Mouse (Mus musculus): Measurements from ENCODE around the gene Col26a1.

DNA sequence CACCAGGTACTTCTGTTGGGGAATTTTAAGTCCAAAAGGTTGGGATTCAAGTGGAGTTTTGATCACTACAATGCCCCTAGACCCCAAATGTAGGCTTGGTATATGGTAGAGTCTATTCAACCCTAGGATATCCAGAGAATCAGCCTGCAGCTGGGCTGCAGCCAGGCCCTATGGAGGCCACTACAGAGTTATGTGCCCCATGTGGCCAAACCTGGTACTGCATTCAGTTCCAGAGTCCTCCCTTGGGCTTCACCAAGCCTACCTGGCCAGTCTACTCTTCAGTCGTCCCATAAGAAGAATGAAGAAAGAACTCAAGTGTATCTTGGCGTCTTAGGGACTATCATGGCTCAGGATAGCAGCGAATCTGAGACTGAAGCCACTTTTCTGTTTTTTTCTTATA lies 179.3 kb downstream of the Col26a1 start:
- TF ChIP-seq POLR2A (IDR thresholded peaks at IDR 0.05; ENCODE audit: insufficient read length, low read depth) (no peak), MYOG (IDR thresholded peaks at IDR 0.05; ENCODE audit: control insufficient read depth in 1 of 3, insufficient read depth in 1 of 3, insufficient read length in 2 of 3, low read depth in 2 of 3) (no peak), MAX (IDR thresholded peaks at IDR 0.05; ENCODE audit: low read depth) (no peak), USF1 (IDR thresholded peaks at IDR 0.05; ENCODE audit: low read depth) (no peak), SRF (IDR thresholded peaks at IDR 0.05; ENCODE audit: control insufficient read depth, insufficient read length, low read depth) (no peak), CEBPB (IDR thresholded peaks at IDR 0.05; ENCODE audit: insufficient read depth, poor library complexity, severe bottlenecking) (no peak)

Measured in myocyte (in vitro differentiated cells).